Mouse (Mus musculus): Measurements from ENCODE around the gene Serpinb3a.
A peak's percentile ranks its signal among the peaks of the same experiment; 100 is the strongest.
"Not testable (repeated sequence)": the region's sequence is repeated elsewhere in the genome, so short reads cannot be mapped to it uniquely, and the experiment has no call there.

Serpinb3a gene

GRCm38 (mm10) chr1:107052203-107052602, at the start of gene Serpinb3a:
Gene Serpinb3a, minus strand, starts transcription at chr1:107052303.
- DNase-seq (ENCODE audit: inconsistent ontology term): no peak

GRCm38 (mm10) chr1:107098417-107098816, 46.3 kb upstream of the Serpinb3a start:
- no peak for DNase-seq (ENCODE audit: inconsistent ontology term)

- DNase-seq (ENCODE audit: inconsistent ontology term): no peak
Measured at GRCm38 (mm10) chr1:107083406-107083805, 31.3 kb upstream of the Serpinb3a start, which contains the start of gene Serpinb3d. Gene Serpinb3d, minus strand, starts transcription at chr1:107083506.

- not testable (repeated sequence) for DNase-seq (ENCODE audit: inconsistent ontology term)
Measured at GRCm38 (mm10) chr1:107034236-107034635, 17.9 kb downstream of the Serpinb3a start.

GRCm38 (mm10) chr1:107025886-107026285, 26.2 kb downstream of the Serpinb3a start:
- DNase-seq (ENCODE audit: inconsistent ontology term): no peak

GRCm38 (mm10) chr1:107015210-107015609, 36.9 kb downstream of the Serpinb3a start:
- DNase-seq (ENCODE audit: inconsistent ontology term): no peak

GRCm38 (mm10) chr1:107014530-107014929, 37.6 kb downstream of the Serpinb3a start:
- peak; percentile 17 for DNase-seq (ENCODE audit: inconsistent ontology term)

GRCm38 (mm10) chr1:107006316-107006715, 45.8 kb downstream of the Serpinb3a start:
- DNase-seq (ENCODE audit: inconsistent ontology term): no peak

GRCm38 (mm10) chr1:107001754-107002153, 50.3 kb downstream of the Serpinb3a start:
- DNase-seq (ENCODE audit: inconsistent ontology term): no peak

- peak; percentile 43 for DNase-seq (ENCODE audit: inconsistent ontology term)
Measured at GRCm38 (mm10) chr1:107000424-107000823, 51.7 kb downstream of the Serpinb3a start.

All from Muller cell, postnatal 12 days (primary cell).